Mouse (Mus musculus) spleen, embryonic (tissue): ENCODE data around the gene Cyp2c69.
"Not testable (repeated sequence)": the region's sequence is repeated elsewhere in the genome, so short reads cannot be mapped to it uniquely, and the experiment has no call there.

ENCODE experiments used
- CTCF ChIA-PET: fragments of 350-600 bp; sonication (Branson Sonifier 250); formaldehyde crosslinking; loops from one replicate; lab custom pipeline; 2022; lab: Charles Lee

Gene Cyp2c69

GRCm38 (mm10) chr19:39886699-39887098 lies at the start of gene Cyp2c69:
TSS of gene Cyp2c69 (minus strand) at chr19:39886799.
- CTCF ChIA-PET: not testable (repeated sequence)

- CTCF ChIA-PET: no interaction called here
Observed at GRCm38 (mm10) chr19:39935396-39935795, 48.8 kb upstream of the Cyp2c69 start.

DNA sequence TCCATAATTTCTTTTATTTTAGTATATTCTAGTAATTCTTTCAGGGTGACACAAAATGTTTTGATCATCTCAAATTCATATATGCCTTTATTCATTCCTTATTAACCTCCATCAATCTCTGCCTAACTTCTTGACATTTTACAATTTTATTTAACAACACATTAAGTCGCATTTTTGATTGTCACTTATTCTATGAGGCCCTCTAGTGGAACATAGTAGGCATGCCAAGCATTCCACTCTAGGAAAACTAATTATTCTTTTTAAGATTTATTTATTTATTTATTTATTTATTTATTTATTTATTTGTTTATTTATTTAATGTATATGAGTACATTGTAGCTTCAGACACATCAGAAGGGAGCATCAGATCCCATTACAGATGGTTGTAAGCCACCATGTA lies 43.4 kb upstream of the Cyp2c69 start:
- CTCF ChIA-PET: no interaction called here

- CTCF ChIA-PET: no interaction called here
Observed at GRCm38 (mm10) chr19:39901656-39902055, 15.1 kb upstream of the Cyp2c69 start.

- CTCF ChIA-PET: not testable (repeated sequence)
Observed at GRCm38 (mm10) chr19:39890079-39890478, 3.5 kb upstream of the Cyp2c69 start.

DNA sequence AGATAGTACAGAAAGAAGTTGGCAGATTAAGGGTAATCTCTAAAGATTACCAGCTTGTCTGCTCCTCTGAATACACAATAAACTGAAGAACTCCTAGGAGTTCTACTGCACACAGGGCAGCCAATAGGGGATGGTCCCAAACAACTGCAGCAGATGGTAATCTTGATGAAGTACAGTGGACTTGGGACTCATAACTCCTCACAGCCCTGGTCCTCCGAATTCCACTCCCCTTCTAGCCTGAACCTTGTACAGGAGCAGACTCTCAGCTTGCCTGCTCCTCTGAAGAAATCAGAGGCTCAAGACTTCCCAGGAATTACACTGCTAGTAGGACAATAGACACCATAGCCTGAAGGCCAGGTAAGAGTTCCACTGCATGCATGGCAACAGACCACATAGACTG lies 20.5 kb downstream of the Cyp2c69 start:
- CTCF ChIA-PET: no interaction called here

- CTCF ChIA-PET: not testable (repeated sequence)
Observed at GRCm38 (mm10) chr19:39820931-39821330, 65.7 kb downstream of the Cyp2c69 start.

GRCm38 (mm10) chr19:39816400-39816799 lies 70.2 kb downstream of the Cyp2c69 start:
- CTCF ChIA-PET: not testable (repeated sequence)

GRCm38 (mm10) chr19:39815991-39816390 lies 70.6 kb downstream of the Cyp2c69 start:
- CTCF ChIA-PET: not testable (repeated sequence)

- CTCF ChIA-PET: not testable (repeated sequence)
Observed at GRCm38 (mm10) chr19:39812714-39813113, 73.9 kb downstream of the Cyp2c69 start, which contains the start of gene Cyp2c40. TSS of gene Cyp2c40 (minus strand) at chr19:39812814.
